Mouse (Mus musculus) urinary bladder, adult 2 months (tissue): ENCODE data around the gene Myoc. TPM values are rescaled to one million over a fixed set of nuclear protein-coding genes. Genes with fewer than 3 reads are reported as not detected.
"Not testable (repeated sequence)": the region's sequence is repeated elsewhere in the genome, so short reads cannot be mapped to it uniquely, and the experiment has no call there.

Source experiments
- DNase-seq: peaks from one replicate; pipeline ENCODE4 v3.0.0; 2022; ENCODE audit warnings: low spot score
- polyA plus RNA-seq: library from polyadenylated mRNA; depleted of rRNA; stranded (reverse); fragments of >200 nt; gene quantifications from 2 replicates; pipeline ENCODE4 v1.2.3, GENCODE M21; 2012; rRNA removed

Gene Myoc
- 16.3 and 17.1 TPM in 2 replicates for polyA plus RNA-seq

GRCm38 (mm10) chr1:162639051-162639750, at the start of gene Myoc:
Gene Myoc (plus strand): TSS chr1:162639155.
- DNase-seq, result no peak

DNA sequence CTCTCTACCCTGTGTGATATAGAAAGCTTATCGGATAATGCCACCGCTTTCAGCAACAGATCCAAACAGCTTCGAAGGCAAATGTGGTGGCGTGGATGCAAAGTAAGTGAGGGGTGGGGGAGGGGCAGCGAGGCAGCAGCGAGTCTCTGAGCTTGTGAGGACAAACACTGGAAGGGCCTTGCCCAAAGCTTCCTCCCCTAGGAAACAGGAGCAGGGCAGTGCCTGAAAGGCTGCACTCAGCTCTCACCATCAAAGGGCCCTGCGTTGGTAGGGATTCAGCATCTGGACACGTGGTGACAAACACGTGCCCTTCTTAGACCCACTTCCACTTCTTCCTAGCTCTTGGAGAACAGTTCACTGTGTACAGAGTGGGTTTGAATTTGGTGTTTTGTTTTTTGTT, 49.5 kb upstream of the Myoc start:
- DNase-seq, result no peak

DNA sequence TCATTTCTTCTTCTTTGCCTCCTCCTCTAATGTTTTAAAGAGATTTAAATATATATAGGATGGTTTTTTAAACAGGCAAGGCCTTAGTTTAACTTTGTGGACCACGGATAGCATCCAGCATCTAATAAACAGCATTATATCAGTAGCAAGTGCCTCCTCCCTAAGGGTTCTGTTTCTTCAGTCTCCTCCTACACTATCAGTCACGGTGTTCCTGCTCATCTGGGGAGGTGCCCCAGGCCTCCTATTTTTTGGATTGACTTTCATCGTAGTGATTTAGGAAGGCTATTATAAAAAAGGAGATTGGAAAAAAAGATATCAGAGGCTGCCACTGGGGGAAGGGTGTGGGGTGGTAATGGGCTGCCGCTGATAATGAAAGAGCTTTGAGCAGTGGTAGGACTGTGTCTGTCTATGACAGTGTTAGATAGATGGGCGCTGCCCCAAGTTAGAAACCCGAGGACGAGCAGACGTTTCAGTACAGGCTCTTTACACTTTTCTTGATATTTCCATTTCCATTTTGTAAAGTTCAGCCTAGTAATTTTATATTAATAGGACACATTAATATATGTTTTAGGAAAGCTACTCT, 48.4 kb upstream of the Myoc start:
- DNase-seq, result no peak

GRCm38 (mm10) chr1:162597379-162598102, 41.4 kb upstream of the Myoc start:
- no peak for DNase-seq

- no peak for DNase-seq
These were observed 39.3 kb upstream of the Myoc start for GRCm38 (mm10) chr1:162599617-162600016.

DNA sequence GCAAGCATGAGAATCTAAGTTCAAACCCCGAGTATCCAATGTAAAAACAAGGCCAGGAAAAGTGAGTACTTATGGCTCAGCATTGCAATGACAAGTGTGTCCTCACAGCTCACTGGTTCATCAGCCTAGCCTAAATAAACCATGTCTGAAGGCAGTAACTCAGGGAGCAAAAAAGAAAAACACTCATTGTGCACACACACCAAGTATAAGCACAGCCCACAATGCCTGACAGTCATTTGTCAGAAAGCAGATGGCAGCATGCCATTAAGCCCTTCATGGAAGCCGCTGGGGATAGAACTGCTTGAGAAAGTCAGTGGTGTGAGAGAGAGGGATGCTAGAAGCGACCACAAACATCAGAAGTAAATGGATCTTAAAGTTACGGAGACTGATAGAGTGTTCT, 37.7 kb upstream of the Myoc start:
- DNase-seq, result no peak

DNA sequence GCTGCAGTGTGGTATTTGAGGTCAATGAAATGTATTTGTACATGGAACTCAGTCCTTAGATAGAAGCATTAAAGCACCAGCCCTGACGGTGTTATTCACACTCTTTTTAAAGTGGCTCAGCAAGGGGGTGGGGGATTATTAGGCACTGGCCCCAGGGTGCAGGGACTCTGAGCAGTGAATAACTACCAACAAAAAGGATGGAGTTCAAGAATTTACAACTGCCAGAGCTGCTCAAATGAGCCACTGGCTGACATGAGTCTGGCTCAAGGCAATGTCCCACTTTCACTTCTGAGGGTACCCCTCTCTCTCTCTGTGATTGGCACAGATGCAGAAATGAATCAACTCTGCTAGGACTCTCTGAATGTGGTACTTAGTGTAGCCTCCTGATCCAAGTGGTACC, 30.8 kb upstream of the Myoc start:
- no peak for DNase-seq

DNA sequence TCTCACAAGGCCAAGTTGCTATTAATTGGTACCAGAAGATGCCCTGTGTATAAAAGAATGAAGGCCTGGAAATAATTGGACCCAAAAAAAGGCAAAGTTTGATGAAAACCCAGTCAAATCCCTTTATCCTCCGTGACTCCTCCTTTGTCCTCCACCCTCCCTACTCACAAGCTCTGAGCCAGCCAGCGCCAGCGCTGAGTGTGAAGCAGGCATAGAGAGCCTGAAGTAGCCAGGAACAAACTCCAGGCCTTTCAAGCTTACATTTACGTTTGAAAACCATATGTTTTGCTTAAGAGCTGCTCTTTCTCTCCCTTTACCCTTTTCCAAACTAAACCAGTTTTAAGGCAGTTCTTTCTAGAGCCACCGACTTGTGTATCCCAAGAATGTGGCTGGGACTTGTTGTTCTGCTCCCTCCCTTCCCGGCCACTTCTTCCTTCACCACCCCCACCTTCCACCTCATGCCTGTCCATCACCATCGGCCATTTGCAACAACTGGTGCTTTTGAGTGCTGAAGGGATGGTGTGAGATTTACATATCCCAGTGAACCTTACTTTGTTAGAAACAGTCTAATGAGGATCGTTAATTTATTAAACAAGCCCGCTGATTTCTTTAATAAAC, 29.2 kb upstream of the Myoc start:
- no peak for DNase-seq

- DNase-seq, result no peak
These were observed 27.8 kb upstream of the Myoc start for GRCm38 (mm10) chr1:162611191-162611590.

- DNase-seq, result no peak
These were observed 23.4 kb upstream of the Myoc start for GRCm38 (mm10) chr1:162615511-162615910.

GRCm38 (mm10) chr1:162620487-162620886, 18.5 kb upstream of the Myoc start:
- no peak for DNase-seq

DNA sequence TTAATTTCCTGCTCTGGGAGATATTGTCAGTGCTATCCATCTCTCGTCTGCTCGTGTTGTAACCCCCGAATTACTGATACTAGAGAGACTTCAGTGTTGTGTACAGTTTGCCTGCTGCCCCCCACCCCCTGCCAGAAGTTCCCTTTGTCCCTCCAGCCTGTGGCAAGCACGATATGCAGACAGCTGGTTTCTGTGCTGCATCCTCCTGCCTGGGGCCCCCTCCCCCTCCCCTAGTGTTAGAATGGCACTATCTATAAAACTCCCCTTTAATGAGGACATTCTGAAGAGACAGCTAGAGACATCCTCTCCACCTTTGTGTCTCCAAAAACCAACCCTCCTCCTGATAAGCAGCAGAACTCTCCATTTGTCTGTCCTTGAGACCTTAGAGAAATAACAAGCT, 15.1 kb upstream of the Myoc start:
- no peak for DNase-seq

DNA sequence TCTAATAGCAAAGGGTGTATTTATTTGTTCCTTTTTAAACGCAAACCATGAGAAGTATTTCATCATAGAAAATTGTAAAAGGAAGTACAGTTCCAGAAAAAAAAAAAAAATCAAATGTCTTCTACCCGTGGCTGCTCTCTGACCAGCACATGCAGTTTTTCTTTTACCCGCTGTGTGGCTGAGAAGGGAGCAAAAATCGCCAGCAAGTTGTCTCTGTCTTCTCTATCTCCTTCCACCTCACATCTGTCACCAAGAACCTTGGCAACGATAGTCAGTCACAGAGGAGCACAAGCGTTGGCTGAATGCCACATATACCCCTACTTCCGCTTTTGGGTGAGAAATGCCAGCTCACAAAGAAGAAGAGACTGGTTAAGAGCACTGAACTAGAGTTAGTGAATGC, 13.7 kb upstream of the Myoc start:
- DNase-seq, result no peak

GRCm38 (mm10) chr1:162627821-162628220, 11.1 kb upstream of the Myoc start:
- not testable (repeated sequence) for DNase-seq

- not testable (repeated sequence) for DNase-seq
These were observed 10.6 kb upstream of the Myoc start for GRCm38 (mm10) chr1:162628326-162628725.

GRCm38 (mm10) chr1:162635291-162635931, 3.5 kb upstream of the Myoc start:
- not testable (repeated sequence) for DNase-seq

DNA sequence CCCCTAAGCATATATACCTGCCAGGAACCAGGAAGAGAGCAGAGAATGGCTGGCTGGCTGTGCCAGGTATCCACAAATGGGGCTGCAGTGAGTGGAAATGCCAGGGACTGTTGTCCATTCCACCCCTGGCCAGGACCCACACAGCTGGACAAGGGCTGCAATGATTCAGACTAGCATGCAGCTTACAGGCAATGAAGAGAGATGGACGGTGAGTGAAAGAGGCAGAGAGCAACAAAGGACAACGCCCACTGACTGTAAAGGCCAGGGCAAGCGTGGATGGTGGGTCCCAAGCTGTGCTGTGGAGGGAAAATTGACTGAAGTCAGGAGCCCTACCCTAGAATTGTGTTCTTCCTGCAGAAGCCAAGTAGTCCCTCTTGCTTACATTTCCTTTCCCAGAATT, 2.4 kb upstream of the Myoc start:
- DNase-seq, result no peak

DNA sequence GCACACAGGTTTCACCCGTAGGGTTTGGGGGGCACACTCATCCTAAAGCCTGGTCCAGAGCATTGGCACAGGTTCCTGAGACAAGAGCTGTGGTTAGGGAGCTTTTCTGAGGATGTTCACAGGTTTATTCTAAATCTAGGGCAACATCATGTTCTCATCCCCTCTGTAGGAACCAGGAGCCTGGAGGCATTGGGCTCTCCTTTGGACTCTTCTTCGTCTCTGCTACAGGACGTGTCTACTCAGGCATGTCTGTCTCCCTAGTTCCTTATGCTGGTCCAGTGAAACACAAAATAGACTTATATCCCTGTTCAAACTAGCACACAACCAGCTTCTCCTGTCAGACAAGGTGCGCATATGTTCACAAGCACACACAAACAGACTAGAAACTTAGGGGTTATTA, 420 bp upstream of the Myoc start:
- no peak for DNase-seq

DNA sequence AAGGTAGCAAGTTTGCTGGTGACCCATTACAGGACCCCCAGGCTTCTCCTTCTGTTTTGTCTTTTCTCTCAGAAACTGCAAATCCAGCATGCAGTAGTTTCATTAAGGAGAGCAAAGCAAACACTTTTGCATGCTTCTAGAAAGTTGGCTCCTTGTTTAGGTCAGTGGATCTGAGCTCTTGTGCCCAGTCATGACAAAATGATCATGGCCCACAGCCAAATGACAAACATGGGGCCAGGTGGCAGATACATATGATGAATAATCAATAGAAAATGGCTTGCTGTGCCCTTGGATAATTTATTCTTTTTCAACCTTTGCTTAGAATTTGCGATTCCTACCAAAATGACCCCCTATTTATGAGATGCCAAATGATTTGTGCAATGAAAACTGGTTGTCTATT, 906 bp downstream of the Myoc start:
- no peak for DNase-seq

DNA sequence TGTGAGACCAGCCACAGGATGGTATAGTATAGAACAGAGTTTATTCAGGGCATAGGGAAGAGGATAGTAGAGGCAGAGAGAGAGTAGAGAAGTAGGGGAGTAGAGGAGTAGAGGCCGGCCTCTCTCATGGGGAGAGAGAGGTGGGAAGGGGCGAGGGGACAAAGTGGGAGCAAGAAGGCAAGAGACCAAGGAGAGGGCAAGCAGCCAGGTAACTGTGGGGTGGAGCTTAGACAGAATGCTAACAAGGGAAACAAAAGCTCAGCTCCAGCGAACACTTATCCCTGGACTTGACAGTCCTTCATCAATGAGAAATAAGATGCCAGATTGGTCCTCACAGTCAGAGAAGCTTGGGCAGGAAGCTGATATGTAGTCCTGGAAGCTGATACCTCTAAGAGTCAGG, 3.6 kb downstream of the Myoc start:
- no peak for DNase-seq

- DNase-seq, result peak; percentile 34
These were observed 4.8 kb downstream of the Myoc start for GRCm38 (mm10) chr1:162643752-162644151.

GRCm38 (mm10) chr1:162646083-162646686, 7.2 kb downstream of the Myoc start:
- DNase-seq, result no peak
